Mouse (Mus musculus) erythroid progenitor cell, adult 5-6 weeks (primary cell): Measurements from ENCODE around the gene Mocs3. TPM values are rescaled to one million over a fixed set of nuclear protein-coding genes. Genes with fewer than 3 reads are reported as not detected.

Source experiments
- total RNA-seq, 2 experiments: library from RNA; stranded (forward) in 1 of 2; stranded (reverse) in 1 of 2; fragments of 150-400 nt in 1 of 2; fragments of 186-747, 209-891 nt in 1 of 2; gene quantifications; 2 replicates each; pipeline versions ENCODE4 v1.2.3 to v1.2.4; 2015 to 2017; ENCODE audit warnings: low replicate concordance in 2 of 2

Gene Mocs3
- total RNA-seq, 2 experiments from 2014 or later = 1.2 to 1.7 TPM

Other genes starting within 250 kb of the Mocs3 start
- not detected in 2 replicates for gene Ripor3, start 220.0 kb upstream of the Mocs3 start, total RNA-seq (2015; ENCODE audit: low replicate concordance)
- gene Ripor3, start 220.0 kb upstream of the Mocs3 start, total RNA-seq (2017; ENCODE audit: low replicate concordance) = 0.45 TPM in 1 of 2 replicates, not detected in the other
- not detected in 2 replicates for gene Pard6b, start 149.6 kb upstream of the Mocs3 start, total RNA-seq (2015; ENCODE audit: low replicate concordance)
- 0.13 TPM in 1 of 2 replicates, not detected in the other for gene Pard6b, start 149.6 kb upstream of the Mocs3 start, total RNA-seq (2017; ENCODE audit: low replicate concordance)
- gene Adnp, start 23.5 kb upstream of the Mocs3 start, total RNA-seq (2015; ENCODE audit: low replicate concordance) = 18.0 and 38.1 TPM in 2 replicates
- gene Adnp, start 23.5 kb upstream of the Mocs3 start, total RNA-seq (2017; ENCODE audit: low replicate concordance) = 0.53 and 17.5 TPM in 2 replicates
- 9.7 and 14.3 TPM in 2 replicates for gene Gm20716, start 258 bp upstream of the Mocs3 start, total RNA-seq (2015; ENCODE audit: low replicate concordance)
- gene Gm20716, start 258 bp upstream of the Mocs3 start, total RNA-seq (2017; ENCODE audit: low replicate concordance) = 23.0 and 28.4 TPM in 2 replicates
- gene Dpm1, start within 50 bp of the Mocs3 start, total RNA-seq (2015; ENCODE audit: low replicate concordance) = 44.0 TPM in 2 replicates
- 5.4 and 18.9 TPM in 2 replicates for gene Dpm1, start within 50 bp of the Mocs3 start, total RNA-seq (2017; ENCODE audit: low replicate concordance)
- not detected in 2 replicates for gene Kcng1, start 51.1 kb downstream of the Mocs3 start, total RNA-seq (2015; ENCODE audit: low replicate concordance)
- not detected in 2 replicates for gene Kcng1, start 51.1 kb downstream of the Mocs3 start, total RNA-seq (2017; ENCODE audit: low replicate concordance)